Mouse (Mus musculus) ovary, adult 2 months (tissue): ENCODE results near the gene Mst1. TPM values are rescaled to one million over a fixed set of nuclear protein-coding genes. Genes with fewer than 3 reads are reported as not detected.

Experiments
- polyA plus RNA-seq: library from polyadenylated mRNA; depleted of rRNA; stranded (reverse); fragments of >200 nt; gene quantifications from 2 replicates; pipeline ENCODE4 v1.2.3, GENCODE M21; 2012; rRNA removed

The Mst1 gene
- polyA plus RNA-seq, result 0.25 and 0.45 TPM in 2 replicates

GRCm38 (mm10) chr9:108080168-108080567 lies at the start of gene Mst1:
Gene Mst1 (plus strand): TSS chr9:108080436.

GRCm38 (mm10) chr9:108049016-108049455 lies 31.2 kb upstream of the Mst1 start, which contains the start of gene Gmppb:
Gene Gmppb (plus strand): TSS chr9:108049242.

GRCm38 (mm10) chr9:108052885-108053664 lies 27.2 kb upstream of the Mst1 start, which contains the start of gene Amigo3:
Gene Amigo3 (plus strand): TSS chr9:108053159.

GRCm38 (mm10) chr9:108082988-108083431 lies 2.8 kb downstream of the Mst1 start, which contains the start of gene Rnf123:
Gene Rnf123 (minus strand): TSS chr9:108083346.

GRCm38 (mm10) chr9:108094184-108094941 lies 14.1 kb downstream of the Mst1 start, which contains the start of gene Apeh:
Gene Apeh (minus strand): TSS chr9:108094606.

Other genes starting within 250 kb of the Mst1 start
- gene Rbm6, start 207.2 kb upstream of the Mst1 start, polyA plus RNA-seq, result 16.1 and 17.1 TPM in 2 replicates
- gene Mon1a, start 192.3 kb upstream of the Mst1 start, polyA plus RNA-seq, result 42.1 and 43.0 TPM in 2 replicates
- 48.6 and 48.9 TPM in 2 replicates for gene Mst1r, start 173.6 kb upstream of the Mst1 start, polyA plus RNA-seq
- not detected in 2 replicates for gene Actl11, start 152.0 kb upstream of the Mst1 start, polyA plus RNA-seq
- 0.30 and 0.47 TPM in 2 replicates for gene Camkv, start 144.8 kb upstream of the Mst1 start, polyA plus RNA-seq
- gene Traip, start 130.3 kb upstream of the Mst1 start, polyA plus RNA-seq, result 1.5 and 3.1 TPM in 2 replicates
- gene Uba7, start 104.9 kb upstream of the Mst1 start, polyA plus RNA-seq, result 58.8 and 64.4 TPM in 2 replicates
- gene Gm20661, start 97.4 kb upstream of the Mst1 start, polyA plus RNA-seq, result 2.7 TPM in 2 replicates
- 21.3 and 24.2 TPM in 2 replicates for gene Inka1, start 94.6 kb upstream of the Mst1 start, polyA plus RNA-seq
- gene Cdhr4, start 87.9 kb upstream of the Mst1 start, polyA plus RNA-seq, result 99.9 and 106 TPM in 2 replicates
- 6.8 and 10.1 TPM in 2 replicates for gene Gm20662, start 84.1 kb upstream of the Mst1 start, polyA plus RNA-seq
- 209 and 244 TPM in 2 replicates for gene Ip6k1, start 77.9 kb upstream of the Mst1 start, polyA plus RNA-seq
- 21.7 and 28.2 TPM in 2 replicates for gene Gmppb, start 31.2 kb upstream of the Mst1 start, polyA plus RNA-seq
- gene Amigo3, start 27.3 kb upstream of the Mst1 start, polyA plus RNA-seq, result 6.8 and 8.7 TPM in 2 replicates
- gene Rnf123, start 2.9 kb downstream of the Mst1 start, polyA plus RNA-seq, result 113 and 122 TPM in 2 replicates
- gene Apeh, start 14.2 kb downstream of the Mst1 start, polyA plus RNA-seq, result 90.7 and 116 TPM in 2 replicates
- gene Bsn, start 109.9 kb downstream of the Mst1 start, polyA plus RNA-seq, result 1.9 and 2.0 TPM in 2 replicates
- 101 and 122 TPM in 2 replicates for gene Dag1, start 183.5 kb downstream of the Mst1 start, polyA plus RNA-seq
- 19.4 and 25.5 TPM in 2 replicates for gene Nicn1, start 210.0 kb downstream of the Mst1 start, polyA plus RNA-seq
- gene Amt, start 216.4 kb downstream of the Mst1 start, polyA plus RNA-seq, result 7.6 and 12.8 TPM in 2 replicates
- 86.5 and 130 TPM in 2 replicates for gene Rhoa, start 225.7 kb downstream of the Mst1 start, polyA plus RNA-seq
- gene Tcta, start 225.7 kb downstream of the Mst1 start, polyA plus RNA-seq, result 37.2 and 41.9 TPM in 2 replicates